Mouse (Mus musculus) liver, embryonic 13.5 days (tissue): ENCODE measurements at regions not wholly inside any gene's neighbourhood (a gene's known extent, or its start where the extent isn't known, plus 50 kb on each side); places are given as distances from the start of the nearest gene placed in this dataset.

ENCODE experiments used
- ATAC-seq: fragments of 200-750 bp; cut with Nextera tagmentation; 2 replicates; pipeline ENCODE4 v1.8.0; 2017; ENCODE audit warnings: low read depth, mild to moderate bottlenecking, moderate number of reproducible peaks, moderate library complexity
- DNase-seq: peaks from one replicate; pipeline ENCODE4 v3.0.0; 2022
- H3K27ac ChIP-seq: fragments of 300-500 bp; sonication (generic); 2 replicates; pipeline ENCODE4 v1.5.1; 2015; ENCODE audit warnings: moderate library complexity, mild to moderate bottlenecking, inconsistent platforms
- H3K27me3 ChIP-seq: fragments of 300-500 bp; sonication (generic); 2 replicates; pipeline ENCODE4 v1.6.1; 2015; ENCODE audit warnings: mild to moderate bottlenecking, inconsistent platforms
- H3K36me3 ChIP-seq: fragments of 300-500 bp; sonication (generic); 2 replicates; pipeline ENCODE4 v1.6.1; 2015; ENCODE audit warnings: mild to moderate bottlenecking, inconsistent platforms
- H3K4me1 ChIP-seq: fragments of 300-500 bp; sonication (generic); replicated peaks from 2 replicates; pipeline ENCODE4 v1.6.1; 2015; ENCODE audit warnings: inconsistent platforms
- H3K4me2 ChIP-seq: fragments of 300-500 bp; sonication (generic); 2 replicates; pipeline ENCODE4 v1.6.1; 2015; ENCODE audit warnings: inconsistent platforms, mild to moderate bottlenecking, moderate library complexity
- H3K4me3 ChIP-seq: fragments of 300-500 bp; sonication (generic); replicated peaks from 2 replicates; pipeline ENCODE4 v1.5.1; 2015; ENCODE audit warnings: mild to moderate bottlenecking, inconsistent platforms
- H3K9ac ChIP-seq: fragments of 300-500 bp; sonication (generic); 2 replicates; pipeline ENCODE4 v1.6.1; 2015; ENCODE audit warnings: mild to moderate bottlenecking, inconsistent platforms
- H3K9me3 ChIP-seq: fragments of 300-500 bp; sonication (generic); replicated peaks from 2 replicates; pipeline ENCODE4 v1.6.1; 2016; ENCODE audit warnings: inconsistent platforms
- WGBS: fragments of 180-500 bp; shearing (Covaris S2); methylation state at CpG from one replicate; pipeline ENCODE4 v1.1.7; 2015; ENCODE audit not compliant: insufficient replicate concordance; 5-methylcytosine and 5-hydroxymethylcytosine counted together

- Histone ChIP-seq H3K27ac (no peak overlapping the region), H3K4me1 (no peaks in the 10 kb centered on the region), H3K36me3 (no peaks in the 10 kb centered on the region), H3K4me2 (no peak overlapping the region), H3K9ac (no peak overlapping the region), H3K9me3 (no peaks in the 10 kb centered on the region), H3K4me3 (no peak overlapping the region), H3K27me3 (no peaks in the 10 kb centered on the region)
- WGBS: 65% methylated on average over 4 of the region's 4 CpGs
- no peak for DNase-seq
- ATAC-seq: no peak
Measured at GRCm38 (mm10) chr2:9267675-9268074, 613.4 kb upstream of the 4930412O13Rik start.

DNA sequence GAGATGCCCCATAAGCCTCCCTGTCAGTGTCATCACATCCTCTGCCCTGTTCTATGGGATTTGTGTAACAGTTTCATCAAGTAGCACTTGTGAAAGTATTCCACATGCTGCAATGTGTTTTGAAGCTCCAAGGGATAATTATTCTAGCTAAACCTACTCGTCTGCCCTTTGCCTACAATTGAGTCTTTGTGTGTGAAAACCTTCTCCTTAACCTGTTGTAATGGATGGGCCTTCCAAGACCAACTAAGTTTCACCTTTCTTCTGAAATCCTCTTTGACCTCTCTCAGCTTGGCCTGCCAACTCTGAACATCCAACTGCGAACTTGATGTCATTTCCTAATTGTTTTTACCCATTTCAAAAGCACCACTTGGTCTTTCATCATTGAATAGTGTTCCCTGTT lies 597.6 kb upstream of the 4930412O13Rik start:
- Histone ChIP-seq H3K4me1 (no peaks in the 10 kb centered on the region), H3K4me3 (no peak overlapping the region)

DNA sequence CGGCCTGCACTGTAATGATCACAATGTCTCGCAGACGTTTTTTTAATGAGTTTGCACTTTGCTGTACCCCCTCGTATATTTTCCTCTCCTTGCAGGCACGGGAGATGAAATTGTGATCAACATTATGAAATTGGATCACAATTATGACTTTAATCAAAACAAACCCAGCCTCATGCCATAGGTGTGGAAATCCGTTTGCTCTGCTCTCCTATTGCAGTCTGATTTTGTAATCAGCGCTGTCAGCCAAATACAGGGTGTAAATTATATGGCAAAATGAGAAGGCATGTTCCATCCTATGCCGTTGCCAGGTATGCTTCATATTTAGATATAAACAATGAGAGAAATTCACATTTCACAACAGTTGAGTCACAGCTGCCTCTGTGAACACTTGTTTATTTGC lies 595.3 kb upstream of the 4930412O13Rik start:
- DNase-seq: no peak
- Histone ChIP-seq H3K4me2 (no peak overlapping the region), H3K4me1 (no peaks in the 10 kb centered on the region), H3K27me3 (no peaks in the 10 kb centered on the region), H3K9ac (no peak overlapping the region), H3K4me3 (no peak overlapping the region), H3K27ac (no peak overlapping the region), H3K36me3 (no peaks in the 10 kb centered on the region), H3K9me3 (no peaks in the 10 kb centered on the region)
- no peak for ATAC-seq
- WGBS: 68% methylated on average over 8 of the region's 8 CpGs

More for the DNA sequence above, 597.6 kb upstream of the 4930412O13Rik start:
- Histone ChIP-seq H3K27ac (no peak overlapping the region), H3K4me2 (no peak overlapping the region), H3K27me3 (no peaks in the 10 kb centered on the region), H3K9ac (no peak overlapping the region), H3K9me3 (no peaks in the 10 kb centered on the region), H3K36me3 (no peaks in the 10 kb centered on the region)
- WGBS: 52% methylated on average over 2 of the region's 2 CpGs
- DNase-seq: no peak
- ATAC-seq: no peak

GRCm38 (mm10) chr2:9287077-9287476 lies 594.0 kb upstream of the 4930412O13Rik start:
- WGBS: 70% methylated on average over 1 of the region's 1 CpGs
- Histone ChIP-seq H3K27me3 (no peaks in the 10 kb centered on the region), H3K4me1 (no peaks in the 10 kb centered on the region), H3K9ac (no peak overlapping the region), H3K36me3 (no peaks in the 10 kb centered on the region), H3K9me3 (no peaks in the 10 kb centered on the region), H3K4me3 (no peak overlapping the region), H3K4me2 (no peak overlapping the region), H3K27ac (no peak overlapping the region)
- no peak for DNase-seq
- ATAC-seq: no peak

GRCm38 (mm10) chr2:9287623-9288022 lies 593.4 kb upstream of the 4930412O13Rik start:
- no peak overlapping the region for H3K4me3 ChIP-seq
- no peaks in the 10 kb centered on the region for H3K27me3 ChIP-seq
- ATAC-seq (no peak), DNase-seq (no peak)
- 68% methylated on average over 6 of the region's 6 CpGs for WGBS
- no peak overlapping the region for H3K4me2 ChIP-seq
- H3K4me1 ChIP-seq: no peaks in the 10 kb centered on the region
- H3K9me3 ChIP-seq: no peaks in the 10 kb centered on the region
- H3K36me3 ChIP-seq: no peaks in the 10 kb centered on the region
- H3K9ac ChIP-seq: no peak overlapping the region
- H3K27ac ChIP-seq: no peak overlapping the region

- Histone ChIP-seq H3K27me3 (no peaks in the 10 kb centered on the region), H3K27ac (no peak overlapping the region), H3K36me3 (no peaks in the 10 kb centered on the region), H3K9me3 (no peaks in the 10 kb centered on the region), H3K9ac (no peak overlapping the region), H3K4me1 (no peaks in the 10 kb centered on the region), H3K4me2 (no peak overlapping the region), H3K4me3 (no peak overlapping the region)
- DNase-seq (no peak), ATAC-seq (no peak)
- WGBS: 51% methylated on average over 16 of the region's 16 CpGs
Measured at GRCm38 (mm10) chr2:9331630-9332352, 549.3 kb upstream of the 4930412O13Rik start.

GRCm38 (mm10) chr2:9348982-9349381 lies 532.1 kb upstream of the 4930412O13Rik start:
- ATAC-seq (no peak), DNase-seq (no peak)
- no peaks in the 10 kb centered on the region for H3K36me3 ChIP-seq
- no peak overlapping the region for H3K4me3 ChIP-seq
- H3K4me2 ChIP-seq: no peak overlapping the region
- 44% methylated on average over 4 of the region's 4 CpGs for WGBS
- no peaks in the 10 kb centered on the region for H3K27me3 ChIP-seq
- no peak overlapping the region for H3K9ac ChIP-seq
- H3K27ac ChIP-seq: no peak overlapping the region
- H3K4me1 ChIP-seq: no peaks in the 10 kb centered on the region
- H3K9me3 ChIP-seq: no peaks in the 10 kb centered on the region

DNA sequence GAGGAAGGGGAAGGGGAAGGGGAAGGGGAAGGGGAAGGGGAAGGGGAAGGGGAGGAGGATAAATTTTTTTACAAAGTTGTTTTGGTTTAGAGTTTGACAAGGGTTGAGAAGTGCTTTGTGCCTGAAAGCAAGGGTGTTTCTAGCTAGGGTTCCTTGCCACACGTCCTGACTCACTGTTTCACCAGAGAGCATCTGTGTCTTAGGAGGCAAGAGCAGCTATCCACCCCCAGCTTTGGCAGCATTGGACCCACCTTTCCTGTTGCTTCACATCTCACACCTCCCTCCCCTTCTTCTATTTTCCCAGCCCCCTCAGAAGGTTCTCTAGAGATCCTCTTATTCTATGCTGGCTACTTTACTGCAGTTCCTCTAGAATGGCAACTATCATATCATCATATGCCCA lies 531.1 kb upstream of the 4930412O13Rik start:
- Histone ChIP-seq H3K9ac (no peak overlapping the region), H3K4me2 (no peak overlapping the region), H3K27me3 (no peaks in the 10 kb centered on the region), H3K4me3 (no peak overlapping the region), H3K9me3 (no peaks in the 10 kb centered on the region), H3K36me3 (no peaks in the 10 kb centered on the region), H3K27ac (no peak overlapping the region), H3K4me1 (no peaks in the 10 kb centered on the region)
- ATAC-seq (no peak), DNase-seq (no peak)
- WGBS: 35% methylated on average over 1 of the region's 1 CpGs

DNA sequence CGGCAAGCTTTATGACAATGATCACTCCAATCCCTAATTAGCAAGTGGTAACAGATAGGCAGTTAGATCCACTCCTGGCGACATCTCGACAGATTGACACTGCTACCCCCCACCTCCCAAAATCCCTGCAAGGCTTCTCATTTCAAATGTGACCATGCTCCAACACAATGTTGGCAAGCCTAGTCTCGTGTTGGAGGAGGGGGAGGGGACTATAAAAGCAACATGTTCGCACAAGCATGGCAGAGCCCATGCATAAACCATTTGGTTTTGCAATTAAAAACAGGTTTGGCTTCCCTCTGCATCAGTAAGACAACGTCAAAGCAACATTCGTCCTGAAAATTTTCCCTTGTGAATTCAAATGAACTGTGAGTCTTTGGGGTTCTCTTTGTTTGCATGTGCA lies 528.9 kb upstream of the 4930412O13Rik start:
- no peak for ATAC-seq
- 53% methylated on average over 7 of the region's 7 CpGs for WGBS

DNA sequence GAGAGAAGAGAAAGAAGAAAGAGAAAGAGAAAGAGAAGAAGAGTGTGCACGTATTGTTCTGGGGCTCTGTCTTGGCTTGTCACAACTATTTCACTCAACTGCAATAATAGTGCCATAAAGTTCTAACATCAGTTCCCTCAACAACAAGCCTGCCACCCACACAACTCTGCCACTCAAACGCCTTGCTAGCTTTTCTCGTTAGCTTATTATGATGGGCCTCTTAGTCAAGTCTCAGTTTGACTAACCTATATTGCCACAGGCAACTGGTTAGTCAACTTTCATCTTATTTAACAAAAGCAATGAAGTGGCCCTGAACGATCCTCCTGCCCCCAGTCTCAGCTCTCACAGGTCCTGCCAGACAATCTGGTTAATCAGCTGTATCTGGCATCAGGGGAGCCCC lies 521.0 kb upstream of the 4930412O13Rik start:
- ATAC-seq: no peak
- Histone ChIP-seq H3K36me3 (no peaks in the 10 kb centered on the region), H3K9me3 (no peaks in the 10 kb centered on the region), H3K4me2 (no peak overlapping the region), H3K9ac (no peak overlapping the region), H3K27ac (no peak overlapping the region), H3K27me3 (no peaks in the 10 kb centered on the region), H3K4me3 (no peak overlapping the region), H3K4me1 (no peaks in the 10 kb centered on the region)
- 60% methylated on average over 4 of the region's 4 CpGs for WGBS
- no peak for DNase-seq

More for the DNA sequence above, 528.9 kb upstream of the 4930412O13Rik start:
- H3K27ac ChIP-seq: no peak overlapping the region
- no peaks in the 10 kb centered on the region for H3K36me3 ChIP-seq
- no peaks in the 10 kb centered on the region for H3K4me1 ChIP-seq
- no peak overlapping the region for H3K9ac ChIP-seq
- no peaks in the 10 kb centered on the region for H3K27me3 ChIP-seq
- no peak overlapping the region for H3K4me3 ChIP-seq
- H3K4me2 ChIP-seq: no peak overlapping the region
- no peaks in the 10 kb centered on the region for H3K9me3 ChIP-seq
- no peak for DNase-seq

- H3K4me2 ChIP-seq: no peak overlapping the region
- H3K9ac ChIP-seq: no peak overlapping the region
- no peaks in the 10 kb centered on the region for H3K9me3 ChIP-seq
- no peaks in the 10 kb centered on the region for H3K27me3 ChIP-seq
- H3K4me1 ChIP-seq: no peaks in the 10 kb centered on the region
- H3K4me3 ChIP-seq: no peak overlapping the region
- no peak for DNase-seq
- ATAC-seq: no peak
- H3K27ac ChIP-seq: no peak overlapping the region
- no peaks in the 10 kb centered on the region for H3K36me3 ChIP-seq
- 73% methylated on average over 8 of the region's 8 CpGs for WGBS
Measured at GRCm38 (mm10) chr2:9367801-9368584, 513.1 kb upstream of the 4930412O13Rik start.

DNA sequence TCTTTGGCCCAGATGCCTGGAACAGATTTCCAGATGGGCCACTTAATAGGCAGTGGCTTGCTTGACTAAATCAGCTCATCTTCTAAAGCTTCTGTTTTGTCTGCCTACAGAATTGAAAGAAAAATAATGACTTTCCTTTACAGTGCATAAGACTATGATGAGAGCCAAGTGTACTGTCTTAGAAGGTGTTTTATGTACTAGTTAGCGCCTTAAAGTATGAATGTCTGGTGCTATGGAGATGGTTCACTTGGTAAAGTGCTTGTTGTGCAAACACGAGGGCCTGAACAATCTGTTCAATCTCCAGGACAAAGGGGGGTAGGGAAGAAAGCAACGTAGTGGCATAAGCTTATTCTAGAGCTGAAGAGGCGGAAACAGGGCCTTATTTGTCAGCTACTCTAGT lies 511.5 kb upstream of the 4930412O13Rik start:
- no peak for ATAC-seq
- no peaks in the 10 kb centered on the region for H3K9me3 ChIP-seq
- DNase-seq: no peak
- H3K4me3 ChIP-seq: no peak overlapping the region
- H3K4me2 ChIP-seq: no peak overlapping the region
- H3K27me3 ChIP-seq: no peaks in the 10 kb centered on the region
- no peak overlapping the region for H3K9ac ChIP-seq
- H3K36me3 ChIP-seq: no peaks in the 10 kb centered on the region
- H3K27ac ChIP-seq: no peak overlapping the region
- H3K4me1 ChIP-seq: no peaks in the 10 kb centered on the region
- WGBS: 55% methylated on average over 4 of the region's 4 CpGs
